Mouse (Mus musculus): ENCODE results near the gene Gusb. TPM values are rescaled to one million over a fixed set of nuclear protein-coding genes. Genes with fewer than 3 reads are reported as not detected.
"Not testable (repeated sequence)": the region's sequence is repeated elsewhere in the genome, so short reads cannot be mapped to it uniquely, and the experiment has no call there.

The Gusb gene
- polyA plus RNA-seq, 1 experiment from 2014 or later: 39.1 TPM

- H3K36me3 ChIP-seq: 0 out of 2 replicates have a peak, but pooled peaks cover 3% of the 10 kb centered on the region
- H3K4me3 ChIP-seq: no peak overlapping the region
- H3K4me2 ChIP-seq: no peak overlapping the region
- no peak overlapping the region for H3K27ac ChIP-seq
- H3K9me3 ChIP-seq (replicated peaks): no peaks in the 10 kb centered on the region
- ATAC-seq (replicated peaks; ENCODE audit: insufficient number of reproducible peaks, insufficient read depth, low FRiP score, low read depth): no peak
- H3K4me1 ChIP-seq (replicated peaks): no peaks in the 10 kb centered on the region
- 84% methylated on average over 4 of the region's 4 CpGs for WGBS
- H3K27me3 ChIP-seq: no peaks in the 10 kb centered on the region
- no peak overlapping the region for H3K9ac ChIP-seq
Observed at GRCm38 (mm10) chr5:129971491-129971890, 31.4 kb downstream of the Gusb start.

GRCm38 (mm10) chr5:129968417-129968816 lies 34.4 kb downstream of the Gusb start:
- Histone ChIP-seq H3K9ac (no peak overlapping the region), H3K27me3 (no peaks in the 10 kb centered on the region), H3K27ac (no peak overlapping the region), H3K36me3 (no peaks in the 10 kb centered on the region), H3K9me3 (replicated peaks) (no peaks in the 10 kb centered on the region), H3K4me3 (no peak overlapping the region), H3K4me1 (replicated peaks) (no peaks in the 10 kb centered on the region), H3K4me2 (no peak overlapping the region)
- no peak for ATAC-seq (replicated peaks; ENCODE audit: insufficient number of reproducible peaks, insufficient read depth, low FRiP score, low read depth)
- 81% methylated on average over 7 of the region's 7 CpGs for WGBS

- Histone ChIP-seq H3K27ac (no peak overlapping the region), H3K4me1 (replicated peaks) (0 out of 2 replicates have a peak, but pooled peaks cover 2% of the 10 kb centered on the region), H3K27me3 (no peaks in the 10 kb centered on the region), H3K4me3 (no peak overlapping the region), H3K36me3 (no peaks in the 10 kb centered on the region), H3K9ac (no peak overlapping the region), H3K9me3 (replicated peaks) (no peaks in the 10 kb centered on the region), H3K4me2 (no peak overlapping the region)
- WGBS: 91% methylated on average over 3 of the region's 3 CpGs
- no peak for ATAC-seq (replicated peaks; ENCODE audit: insufficient number of reproducible peaks, insufficient read depth, low FRiP score, low read depth)
Observed at GRCm38 (mm10) chr5:129966448-129966847, 36.4 kb downstream of the Gusb start.

- Histone ChIP-seq H3K9me3 (replicated peaks) (no peaks in the 10 kb centered on the region), H3K27me3 (no peaks in the 10 kb centered on the region), H3K4me1 (replicated peaks) (0 out of 2 replicates have a peak, but pooled peaks cover 2% of the 10 kb centered on the region), H3K36me3 (no peaks in the 10 kb centered on the region), H3K4me2 (no peak overlapping the region), H3K9ac (no peak overlapping the region), H3K27ac (no peak overlapping the region), H3K4me3 (no peak overlapping the region)
- ATAC-seq (replicated peaks; ENCODE audit: insufficient number of reproducible peaks, insufficient read depth, low FRiP score, low read depth): no peak
- 74% methylated on average over 4 of the region's 4 CpGs for WGBS
Observed at GRCm38 (mm10) chr5:129963224-129963623, 39.6 kb downstream of the Gusb start.

GRCm38 (mm10) chr5:129955792-129956191 lies 47.1 kb downstream of the Gusb start:
- peaks cover 10% of the 10 kb centered on the region for H3K4me1 ChIP-seq (replicated peaks)
- no peak overlapping the region for H3K27ac ChIP-seq
- H3K27me3 ChIP-seq: no peaks in the 10 kb centered on the region
- H3K36me3 ChIP-seq: no peaks in the 10 kb centered on the region
- no peaks in the 10 kb centered on the region for H3K9me3 ChIP-seq (replicated peaks)
- H3K9ac ChIP-seq: no peak overlapping the region
- ATAC-seq (replicated peaks; ENCODE audit: insufficient number of reproducible peaks, insufficient read depth, low FRiP score, low read depth): no peak
- no peak overlapping the region for H3K4me2 ChIP-seq
- 73% methylated on average over 6 of the region's 6 CpGs for WGBS
- H3K4me3 ChIP-seq: no peak overlapping the region

- WGBS: 46% methylated on average over 5 of the region's 5 CpGs
- no peaks in the 10 kb centered on the region for H3K9me3 ChIP-seq (replicated peaks)
- no peak overlapping the region for H3K4me2 ChIP-seq
- H3K36me3 ChIP-seq: no peaks in the 10 kb centered on the region
- H3K4me1 ChIP-seq (replicated peaks): peaks cover 10% of the 10 kb centered on the region
- H3K9ac ChIP-seq: no peak overlapping the region
- H3K27ac ChIP-seq: no peak overlapping the region
- H3K27me3 ChIP-seq: no peaks in the 10 kb centered on the region
- no peak for ATAC-seq (replicated peaks; ENCODE audit: insufficient number of reproducible peaks, insufficient read depth, low FRiP score, low read depth)
- no peak overlapping the region for H3K4me3 ChIP-seq
Observed at GRCm38 (mm10) chr5:129954473-129955254, 48.2 kb downstream of the Gusb start.

GRCm38 (mm10) chr5:129952143-129952542 lies 50.7 kb downstream of the Gusb start:
- Histone ChIP-seq H3K27ac (no peak overlapping the region), H3K4me1 (replicated peaks) (peaks cover 10% of the 10 kb centered on the region), H3K36me3 (no peaks in the 10 kb centered on the region), H3K9me3 (replicated peaks) (no peaks in the 10 kb centered on the region), H3K27me3 (no peaks in the 10 kb centered on the region), H3K9ac (no peak overlapping the region), H3K4me3 (no peak overlapping the region), H3K4me2 (no peak overlapping the region)
- 81% methylated on average over 4 of the region's 4 CpGs for WGBS
- no peak for ATAC-seq (replicated peaks; ENCODE audit: insufficient number of reproducible peaks, insufficient read depth, low FRiP score, low read depth)

GRCm38 (mm10) chr5:129947528-129948033 lies 55.3 kb downstream of the Gusb start:
- no peak overlapping the region for H3K4me3 ChIP-seq
- ATAC-seq (replicated peaks; ENCODE audit: insufficient number of reproducible peaks, insufficient read depth, low FRiP score, low read depth): no peak
- H3K27ac ChIP-seq: no peak overlapping the region
- no peak overlapping the region for H3K9ac ChIP-seq
- H3K4me1 ChIP-seq (replicated peaks): peaks cover 6% of the 10 kb centered on the region
- no peaks in the 10 kb centered on the region for H3K36me3 ChIP-seq
- H3K27me3 ChIP-seq: no peaks in the 10 kb centered on the region
- WGBS: 59% methylated on average over 2 of the region's 2 CpGs
- H3K4me2 ChIP-seq: no peak overlapping the region
- H3K9me3 ChIP-seq (replicated peaks): no peaks in the 10 kb centered on the region

- 0 out of 2 replicates have a peak overlapping the region, but pooled peaks have one; percentile 10 for H3K4me3 ChIP-seq
- H3K36me3 ChIP-seq: no peaks in the 10 kb centered on the region
- H3K27me3 ChIP-seq: no peaks in the 10 kb centered on the region; the same call in 1 of the 2 replicates
- H3K9ac ChIP-seq: no peak overlapping the region
- H3K27ac ChIP-seq: no peak overlapping the region
- H3K4me1 ChIP-seq (replicated peaks): peaks cover 6% of the 10 kb centered on the region
- WGBS: 60% methylated on average over 1 of the region's 1 CpGs
- ATAC-seq (replicated peaks; ENCODE audit: insufficient number of reproducible peaks, insufficient read depth, low FRiP score, low read depth): no peak
- peak overlapping the region; percentile 27; the same call in 1 of the 2 replicates for H3K4me2 ChIP-seq
- no peaks in the 10 kb centered on the region for H3K9me3 ChIP-seq (replicated peaks)
Observed at GRCm38 (mm10) chr5:129943402-129943801, 59.4 kb downstream of the Gusb start.

- not testable (repeated sequence) for H3K9me3 ChIP-seq (replicated peaks); H3K36me3 ChIP-seq; H3K4me1 ChIP-seq (replicated peaks); H3K27me3 ChIP-seq
- peak; percentile 28 for ATAC-seq (replicated peaks; ENCODE audit: insufficient number of reproducible peaks, insufficient read depth, low FRiP score, low read depth)
- peak overlapping the region; percentile 75 for H3K4me3 ChIP-seq
- H3K27ac ChIP-seq: peak overlapping the region; percentile 52
- peak overlapping the region; percentile 81 for H3K9ac ChIP-seq
- under 1% methylated on average over 49 of the region's 82 CpGs for WGBS
- H3K4me2 ChIP-seq: peak overlapping the region; percentile 76
Observed at GRCm38 (mm10) chr5:129942073-129942939, 60.5 kb downstream of the Gusb start.

GRCm38 (mm10) chr5:129941495-129942045 lies 61.3 kb downstream of the Gusb start, which contains the start of gene Vkorc1l1:
Gene Vkorc1l1, plus strand, starts transcription at chr5:129941970.
- H3K36me3 ChIP-seq: no peaks in the 10 kb centered on the region
- H3K4me3 ChIP-seq: peak within 1 kb of the TSS; percentile 75
- peak within 1 kb of the TSS; percentile 76 for H3K4me2 ChIP-seq
- H3K9ac ChIP-seq: peak within 1 kb of the TSS; percentile 81
- WGBS: under 1% methylated on average over 56 of the region's 59 CpGs
- peaks cover 6% of the 10 kb centered on the region for H3K4me1 ChIP-seq (replicated peaks)
- ATAC-seq (replicated peaks; ENCODE audit: insufficient number of reproducible peaks, insufficient read depth, low FRiP score, low read depth): peak; percentile 97
- no peaks in the 10 kb centered on the region; the same call in 1 of the 2 replicates for H3K27me3 ChIP-seq
- no peaks in the 10 kb centered on the region for H3K9me3 ChIP-seq (replicated peaks)
- peak within 1 kb of the TSS; percentile 59 for H3K27ac ChIP-seq

All from heart, embryonic 15.5 days (tissue).